Mouse (Mus musculus) layer of hippocampus, adult 2 months (tissue): Measurements from ENCODE around the gene Hist1h2bq. TPM values are rescaled to one million over a fixed set of nuclear protein-coding genes. Genes with fewer than 3 reads are reported as not detected.
"Not testable (repeated sequence)": the region's sequence is repeated elsewhere in the genome, so short reads cannot be mapped to it uniquely, and the experiment has no call there.

Source experiments
- DNase-seq, 2 experiments: peaks; one replicate each; pipeline ENCODE4 v3.0.0; 2022; ENCODE audit warnings: low spot score in 2 of 2
- H3K27ac ChIP-seq: fragments of 200-600 bp; 2 replicates; pipeline ENCODE4 v1.8.1; 2022
- H3K4me3 ChIP-seq: fragments of 200-600 bp; 2 replicates; pipeline ENCODE4 v1.8.1; 2022; ENCODE audit warnings: mild to moderate bottlenecking
- CTCF ChIP-seq: fragments of 200-600 bp; conservative IDR thresholded peaks from 2 replicates; pipeline ENCODE4 v1.8.1; 2022; ENCODE audit warnings: antibody characterized with exemption, mild to moderate bottlenecking, moderate library complexity
- long read RNA-seq, 2 experiments: library from polyadenylated mRNA; stranded (forward); transcript quantifications; one replicate each; pipeline ENCODE4 v2.0.0; 2021; ENCODE audit warnings: borderline mapping rate in 2 of 2
- total RNA-seq, 2 experiments: library from RNA; stranded (reverse); gene quantifications; 2 replicates each; pipeline ENCODE4 v1.2.3; 2021

Gene Hist1h2bq
- total RNA-seq: 10 to 100 TPM; 39.6 to 42.1 TPM
- long read RNA-seq, experiment 1, partial matches to known transcripts: 0 of 1 reads
- long read RNA-seq, experiment 1, other reads (novel, unspliced or antisense): 1 of 1 reads
- long read RNA-seq, experiment 2, partial matches to known transcripts: 0 of 1 reads
- long read RNA-seq, experiment 2, other reads (novel, unspliced or antisense): 0 of 1 reads

DNA sequence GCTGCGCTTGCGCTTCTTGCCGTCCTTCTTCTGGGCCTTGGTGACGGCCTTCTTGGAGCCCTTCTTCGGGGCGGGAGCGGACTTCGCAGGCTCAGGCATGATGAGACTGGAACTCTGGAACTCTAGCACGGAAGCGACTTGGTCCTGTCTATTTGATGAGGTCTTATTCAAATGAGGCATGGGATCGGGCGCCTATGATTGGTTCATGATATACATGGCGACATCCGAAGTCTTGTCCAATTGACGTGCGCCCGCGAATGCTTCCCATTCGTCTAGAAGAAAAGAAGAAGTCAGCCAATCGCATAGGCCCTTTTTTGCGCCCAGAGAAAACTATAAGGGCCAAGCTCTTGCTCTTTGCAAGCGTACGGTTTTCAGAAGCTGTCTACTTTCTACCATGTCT, at the start of gene Hist1h2bq, which contains the start of gene Hist1h2ao:
Gene Hist1h2bq (minus strand): TSS at position 125 of the 400 bp plus-strand sequence.
Gene Hist1h2ao (plus strand): TSS at position 393 of the 400 bp plus-strand sequence.
- DNase-seq, H3K27ac ChIP-seq, H3K4me3 ChIP-seq: not testable (repeated sequence)

DNA sequence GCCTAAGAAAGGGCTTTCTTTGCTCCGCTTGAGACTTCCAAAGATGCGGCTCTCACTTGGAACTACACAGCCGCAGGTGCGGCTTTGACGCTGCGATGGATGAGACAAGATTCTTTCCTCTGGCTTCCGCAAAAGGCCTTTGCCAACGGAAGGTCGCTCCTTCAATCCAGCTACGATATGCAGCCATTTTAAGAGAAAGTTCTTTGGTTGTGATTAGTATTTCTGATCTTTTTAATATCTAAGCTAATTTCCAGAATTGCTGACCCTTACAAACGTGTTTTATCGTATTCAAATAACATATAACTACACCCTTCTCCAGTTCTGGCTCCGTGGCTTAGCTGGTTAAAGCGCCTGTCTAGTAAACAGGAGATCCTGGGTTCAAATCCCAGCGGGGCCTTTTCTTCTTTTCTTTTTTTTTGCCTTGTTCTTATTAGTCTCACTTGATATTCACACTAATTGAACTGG, 45.7 kb upstream of the Hist1h2bq start:
- Histone ChIP-seq H3K4me3 (peak overlapping the region; percentile 68), H3K27ac (peak overlapping the region; percentile 73; the same call in 1 of the 2 replicates)
- peak; percentile 74 to 83 for DNase-seq
- no peak for TF ChIP-seq CTCF

GRCm38 (mm10) chr13:21855146-21855545, 45.1 kb upstream of the Hist1h2bq start:
- DNase-seq: peak; percentile 80 to 81
- Histone ChIP-seq H3K4me3 (peak overlapping the region; percentile 68), H3K27ac (no peak overlapping the region)
- TF ChIP-seq CTCF: no peak

DNA sequence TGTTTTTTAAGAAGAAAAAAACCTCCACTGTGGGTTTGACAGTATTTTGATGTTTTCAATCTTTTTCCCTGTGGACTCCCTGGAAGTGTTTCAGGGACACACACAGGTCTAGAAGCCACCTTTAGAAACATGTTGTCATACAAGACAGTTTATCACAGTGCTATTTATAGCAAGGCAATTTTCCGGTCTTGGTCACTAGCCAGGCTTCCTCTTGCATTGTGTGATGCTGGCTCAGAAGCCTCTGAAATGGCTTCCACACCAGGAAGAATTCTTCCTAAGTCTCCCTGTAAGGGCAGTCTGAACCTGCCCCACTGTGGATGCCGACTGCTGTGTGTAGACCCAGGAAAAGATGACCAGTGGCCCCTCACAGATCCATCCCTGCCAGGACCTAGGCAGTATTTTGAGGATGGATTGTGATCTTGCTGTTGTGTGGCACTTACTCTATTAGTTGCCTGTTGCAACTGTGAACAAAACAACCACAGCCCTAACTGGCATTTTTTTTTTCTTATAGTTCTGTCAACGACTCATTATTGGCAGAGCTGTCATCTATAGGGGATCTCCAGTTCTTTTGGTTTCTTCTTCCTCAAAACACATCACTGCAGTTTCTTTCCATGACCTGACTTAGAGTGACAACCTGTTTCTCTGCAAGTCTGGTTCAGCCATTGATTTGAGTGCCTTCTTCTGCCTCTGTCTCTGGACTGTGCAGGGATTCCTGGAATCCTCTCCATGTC, 42.4 kb upstream of the Hist1h2bq start:
- Histone ChIP-seq H3K4me3 (no peak overlapping the region), H3K27ac (no peak overlapping the region)
- no peak for TF ChIP-seq CTCF
- no peak for DNase-seq

GRCm38 (mm10) chr13:21850696-21851095, 40.7 kb upstream of the Hist1h2bq start:
- H3K4me3 ChIP-seq, DNase-seq, H3K27ac ChIP-seq: not testable (repeated sequence)

- no peak overlapping the region for H3K4me3 ChIP-seq
- no peak overlapping the region for H3K27ac ChIP-seq
- no peak for TF ChIP-seq CTCF
- DNase-seq: no peak
Observed at GRCm38 (mm10) chr13:21847883-21848282, 37.9 kb upstream of the Hist1h2bq start.

DNA sequence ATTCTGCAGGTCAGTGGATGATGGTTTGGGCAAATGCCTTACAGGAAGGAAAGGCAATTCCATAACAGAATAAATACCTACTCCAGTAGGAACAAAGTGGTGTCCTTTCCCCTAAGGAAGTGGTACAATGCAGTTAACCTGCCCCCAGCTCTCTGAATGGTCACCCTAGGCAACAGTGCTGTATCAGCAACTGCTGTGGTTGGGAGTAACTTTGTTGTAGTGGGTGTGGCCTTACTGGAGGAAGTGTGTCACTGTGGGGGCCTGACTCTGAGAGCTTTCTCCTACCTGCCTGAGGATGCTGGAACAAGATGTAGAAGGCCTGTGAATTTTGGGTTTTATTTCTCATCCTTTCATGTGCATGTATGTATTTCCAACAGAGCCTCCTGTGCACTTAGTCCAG, 36.4 kb upstream of the Hist1h2bq start:
- not testable (repeated sequence) for H3K27ac ChIP-seq, H3K4me3 ChIP-seq, DNase-seq

- H3K4me3 ChIP-seq, H3K27ac ChIP-seq, DNase-seq: not testable (repeated sequence)
Observed at GRCm38 (mm10) chr13:21840508-21840907, 30.5 kb upstream of the Hist1h2bq start.

DNA sequence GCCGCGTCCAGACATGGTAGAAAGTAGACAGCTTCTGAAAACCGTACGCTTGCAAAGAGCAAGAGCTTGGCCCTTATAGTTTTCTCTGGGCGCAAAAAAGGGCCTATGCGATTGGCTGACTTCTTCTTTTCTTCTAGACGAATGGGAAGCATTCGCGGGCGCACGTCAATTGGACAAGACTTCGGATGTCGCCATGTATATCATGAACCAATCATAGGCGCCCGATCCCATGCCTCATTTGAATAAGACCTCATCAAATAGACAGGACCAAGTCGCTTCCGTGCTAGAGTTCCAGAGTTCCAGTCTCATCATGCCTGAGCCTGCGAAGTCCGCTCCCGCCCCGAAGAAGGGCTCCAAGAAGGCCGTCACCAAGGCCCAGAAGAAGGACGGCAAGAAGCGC, 23.5 kb upstream of the Hist1h2bq start, which contains the start of the genes Hist1h2ap and Hist1h2br:
Gene Hist1h2ap (minus strand): TSS at position 47 of the 400 bp plus-strand sequence.
Gene Hist1h2br (plus strand): TSS at position 283 of the 400 bp plus-strand sequence.
- H3K27ac ChIP-seq, DNase-seq, H3K4me3 ChIP-seq: not testable (repeated sequence)

GRCm38 (mm10) chr13:21831418-21832394, 21.7 kb upstream of the Hist1h2bq start, which contains the start of gene Hist1h4n:
TSS of gene Hist1h4n (minus strand) at chr13:21832196.
- H3K27ac ChIP-seq: not testable (repeated sequence)
- peak within 1 kb of the TSS; percentile 24; the same call in 1 of the 2 replicates for H3K4me3 ChIP-seq
- peak; percentile 23 to 27 for DNase-seq

DNA sequence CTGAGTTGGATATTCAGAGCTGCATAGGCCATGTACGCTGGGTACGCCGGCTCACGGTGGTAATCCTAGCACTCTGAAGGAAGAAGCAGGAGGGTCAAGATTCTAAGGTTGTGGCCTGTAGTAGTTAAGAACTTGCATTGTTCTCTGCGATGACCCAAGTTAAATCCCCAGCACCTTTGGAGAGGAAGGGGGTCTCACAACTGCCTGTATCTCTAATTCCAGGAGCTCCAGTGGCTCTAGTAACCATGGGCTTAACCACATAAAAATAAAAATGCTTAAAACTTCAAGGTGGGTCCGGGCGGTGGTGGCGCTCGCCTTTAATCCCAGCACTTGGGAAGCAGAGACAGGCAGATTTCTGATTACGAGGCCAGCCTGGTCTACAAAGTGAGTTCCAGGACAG, 20.3 kb upstream of the Hist1h2bq start:
- no peak overlapping the region for H3K4me3 ChIP-seq
- no peak for TF ChIP-seq CTCF
- DNase-seq: no peak
- no peak overlapping the region for H3K27ac ChIP-seq

- H3K27ac ChIP-seq: no peak overlapping the region
- no peak for TF ChIP-seq CTCF
- no peak overlapping the region for H3K4me3 ChIP-seq
- no peak for DNase-seq
Observed at GRCm38 (mm10) chr13:21828511-21828910, 18.5 kb upstream of the Hist1h2bq start.

GRCm38 (mm10) chr13:21820082-21820890, 10.3 kb upstream of the Hist1h2bq start:
- not testable (repeated sequence) for H3K27ac ChIP-seq, H3K4me3 ChIP-seq, DNase-seq

DNA sequence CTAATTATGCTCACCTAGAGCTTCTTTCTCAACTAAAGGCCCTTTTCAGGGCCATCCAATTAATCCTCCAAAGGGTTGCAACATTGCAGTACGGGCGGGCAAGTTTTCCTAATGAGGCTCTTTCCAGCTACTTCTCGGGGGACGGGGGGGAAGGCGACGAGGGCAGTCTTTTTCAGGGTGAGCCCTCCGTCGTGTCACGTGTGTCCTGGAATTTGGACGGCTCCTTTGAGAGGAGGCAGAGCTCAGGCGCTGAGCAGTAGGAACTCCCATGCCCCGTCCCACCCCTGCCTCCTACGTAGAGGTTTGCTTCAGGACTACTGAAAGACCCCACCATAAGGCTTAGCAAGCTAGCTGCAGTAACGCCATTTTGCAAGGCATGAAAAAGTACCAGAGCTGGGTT, 2.1 kb upstream of the Hist1h2bq start:
- H3K4me3 ChIP-seq, DNase-seq, H3K27ac ChIP-seq: not testable (repeated sequence)

GRCm38 (mm10) chr13:21811539-21811938, 1.5 kb upstream of the Hist1h2bq start, which contains the start of gene Hist1h4m:
TSS of gene Hist1h4m (plus strand) at chr13:21811746.
- H3K4me3 ChIP-seq, H3K27ac ChIP-seq: not testable (repeated sequence)
- DNase-seq: peak; percentile 46

- DNase-seq, H3K4me3 ChIP-seq, H3K27ac ChIP-seq: not testable (repeated sequence)
Observed at GRCm38 (mm10) chr13:21811074-21811473, 1.1 kb upstream of the Hist1h2bq start.

DNA sequence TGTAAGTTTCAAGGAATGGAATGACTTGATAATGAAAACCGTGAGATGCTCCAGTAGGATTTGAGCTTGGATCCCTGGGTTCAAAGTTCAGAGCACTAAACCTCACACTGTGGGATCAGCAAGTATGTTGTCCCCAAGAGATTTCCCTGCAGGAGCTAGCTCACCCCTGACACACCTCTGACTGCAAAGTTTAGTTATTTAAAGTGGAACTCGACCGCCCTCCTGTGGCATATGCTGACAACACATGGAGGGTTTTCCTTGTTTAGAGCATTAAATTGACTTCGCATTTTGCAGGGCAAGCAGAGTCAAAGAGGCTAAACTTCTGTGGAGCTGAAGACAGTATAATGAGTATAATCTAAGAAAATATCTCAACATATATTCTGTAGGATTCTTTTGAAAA, 6.9 kb downstream of the Hist1h2bq start:
- not testable (repeated sequence) for H3K4me3 ChIP-seq, DNase-seq, H3K27ac ChIP-seq
